Mouse (Mus musculus) granulocyte monocyte progenitor cell, adult 5-6 weeks (primary cell): ENCODE measurements around the gene Eif3g. TPM values are rescaled to one million over a fixed set of nuclear protein-coding genes. Genes with fewer than 3 reads are reported as not detected.

ENCODE experiments used
- ATAC-seq: replicated peaks from 2 replicates; pipeline ENCODE4 v1.8.0; 2016; ENCODE audit warnings: mild to moderate bottlenecking, moderate TSS enrichment, inconsistent platforms; ENCODE audit not compliant: poor library complexity, severe bottlenecking
- total RNA-seq, 2 experiments: library from RNA; stranded (forward) in 1 of 2; stranded (reverse) in 1 of 2; fragments of 200-712, 200-1000 nt in 1 of 2; fragments of >200 nt in 1 of 2; fragmentation: Nextera tagmentation in 1 of 2; gene quantifications; 2 replicates each; pipeline ENCODE4 v1.2.3; 2014 to 2017

Gene Eif3g
- total RNA-seq, 2 experiments from 2014 or later = 207 to 262 TPM

DNA sequence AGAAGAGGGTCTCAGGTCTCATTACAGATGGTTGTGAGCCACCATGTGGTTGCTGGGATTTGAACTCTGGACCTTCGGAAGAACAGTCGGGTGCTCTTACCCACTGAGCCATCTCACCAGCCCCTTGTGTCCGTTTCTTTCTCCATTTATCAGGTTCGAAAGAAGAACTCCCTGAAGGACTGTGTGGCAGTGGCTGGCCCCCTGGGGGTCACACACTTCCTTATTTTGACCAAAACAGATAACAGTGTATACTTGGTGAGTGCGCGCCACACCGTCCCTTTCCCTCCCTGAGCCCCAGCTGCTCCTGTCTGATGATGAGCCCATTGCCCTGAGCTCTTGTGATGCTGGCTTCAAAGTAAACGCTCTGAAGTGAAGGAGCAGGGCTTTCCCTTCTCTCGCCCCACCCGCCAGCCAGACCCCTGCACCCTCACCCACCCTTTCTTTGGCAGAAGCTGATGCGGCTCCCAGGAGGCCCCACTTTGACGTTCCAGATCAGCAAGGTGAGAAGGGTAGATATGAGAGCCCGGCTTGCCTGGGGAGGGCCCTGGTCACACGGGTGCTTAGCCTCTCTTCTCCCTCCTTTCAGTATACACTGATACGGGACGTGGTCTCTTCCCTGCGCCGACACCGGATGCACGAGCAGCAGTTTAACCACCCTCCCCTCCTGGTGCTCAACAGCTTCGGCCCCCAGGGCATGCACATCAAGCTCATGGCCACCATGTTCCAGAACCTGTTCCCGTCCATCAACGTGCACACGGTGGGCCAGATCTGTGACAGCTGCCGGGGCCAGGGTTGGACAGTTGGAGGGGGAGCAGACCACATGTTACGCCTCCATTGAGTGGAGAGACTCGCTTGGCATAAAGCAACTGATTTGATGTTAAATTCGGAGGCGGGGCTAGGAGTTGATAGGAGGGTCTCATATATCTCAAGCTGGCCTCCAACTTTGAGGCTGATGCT is 9.0 kb downstream of the Eif3g start:
- peak; percentile 52 for ATAC-seq

DNA sequence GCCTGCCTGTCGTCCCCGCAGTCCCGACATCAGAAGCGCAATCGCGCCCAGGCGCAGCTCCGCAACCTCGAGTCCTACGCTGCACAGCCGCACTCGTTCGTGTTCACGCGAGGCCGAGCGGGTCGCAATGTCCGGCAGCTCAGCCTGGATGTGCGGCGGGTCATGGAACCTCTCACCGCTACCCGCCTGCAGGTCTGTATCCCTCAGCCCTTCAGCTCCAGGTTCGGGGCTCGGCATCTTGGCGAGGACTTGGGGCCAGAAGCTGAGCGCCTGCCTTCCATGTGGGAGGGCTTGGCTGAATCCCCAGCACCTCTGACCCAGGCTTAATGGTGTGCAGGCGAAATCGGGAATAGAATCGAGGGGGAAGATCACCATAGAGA is 10.0 kb downstream of the Eif3g start:
- ATAC-seq = peak; percentile 16

DNA sequence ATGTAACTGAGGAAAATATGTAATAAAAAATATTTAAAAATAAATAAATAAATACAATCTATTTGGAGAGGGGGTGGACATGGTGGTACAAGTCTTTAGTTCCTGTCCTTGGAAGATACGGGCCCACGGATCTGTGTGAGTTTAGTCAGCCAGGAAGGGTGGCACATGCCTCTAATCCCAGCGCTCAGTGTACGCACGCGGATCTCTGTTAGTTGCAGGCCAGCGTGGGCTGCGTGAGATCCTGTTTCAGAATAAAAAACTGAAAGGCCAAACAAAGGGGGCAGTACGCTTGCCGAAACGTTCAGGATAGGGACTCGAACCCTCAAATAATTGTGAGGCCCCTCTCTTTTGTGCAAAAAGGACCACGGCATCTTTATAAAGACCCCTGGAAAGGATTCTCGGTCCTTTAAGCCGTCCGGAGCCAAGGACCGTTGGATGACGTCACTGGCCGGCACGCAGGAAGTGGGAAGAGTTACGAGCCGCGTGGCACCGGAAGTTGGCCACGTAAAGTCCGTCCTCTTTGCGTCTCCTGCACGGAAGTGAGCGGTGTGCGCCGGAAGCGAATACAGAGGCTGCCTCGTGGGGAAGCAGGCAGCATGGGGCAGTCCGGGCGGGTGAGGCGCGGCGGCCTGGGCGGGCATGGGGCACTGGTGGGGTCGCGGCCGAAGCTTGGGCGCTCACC is 10.6 kb downstream of the Eif3g start, which contains the start of gene Ppan:
TSS of gene Ppan (plus strand) at position 472 of the 682 bp plus-strand sequence.
- ATAC-seq = peak; percentile 88

DNA sequence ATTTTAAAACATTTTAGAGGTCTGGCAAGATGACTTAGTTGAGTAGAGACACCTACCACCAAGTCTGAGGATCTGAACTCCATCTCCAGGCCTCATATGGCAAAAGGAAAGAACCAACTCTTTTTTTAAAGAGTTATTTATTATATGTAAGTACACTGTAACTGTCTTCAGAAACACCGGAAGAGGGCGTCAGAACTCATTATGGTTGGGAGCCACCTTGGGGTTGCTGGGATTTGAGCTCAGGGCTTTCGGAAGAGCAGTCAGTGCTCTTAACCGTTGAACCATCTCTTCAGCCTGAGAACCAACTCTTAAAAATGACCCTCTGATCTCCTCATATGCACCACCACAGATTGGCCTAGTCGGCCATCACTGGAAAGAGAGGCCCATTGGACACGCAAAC is 11.2 kb downstream of the Eif3g start:
- no peak for ATAC-seq

DNA sequence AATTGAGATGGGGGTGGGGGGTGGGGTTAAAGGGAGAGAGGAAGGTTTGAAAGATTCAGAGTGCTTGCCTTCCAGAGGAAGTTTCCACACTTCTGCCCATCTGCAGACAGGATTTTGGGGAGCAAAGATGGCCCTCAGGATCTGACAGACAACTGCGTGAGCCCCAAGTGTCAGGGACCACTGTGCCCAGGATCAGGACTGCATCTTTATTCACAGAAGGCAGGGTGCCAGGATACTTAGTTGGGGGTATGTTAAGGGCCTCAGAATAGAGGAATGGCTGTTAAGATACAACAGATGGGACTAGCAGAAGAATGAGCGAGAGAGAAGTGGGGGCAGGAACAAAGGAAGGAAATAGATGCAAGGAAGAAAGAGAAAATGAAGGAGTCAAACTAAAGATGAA is 11.9 kb downstream of the Eif3g start:
- ATAC-seq = no peak

DNA sequence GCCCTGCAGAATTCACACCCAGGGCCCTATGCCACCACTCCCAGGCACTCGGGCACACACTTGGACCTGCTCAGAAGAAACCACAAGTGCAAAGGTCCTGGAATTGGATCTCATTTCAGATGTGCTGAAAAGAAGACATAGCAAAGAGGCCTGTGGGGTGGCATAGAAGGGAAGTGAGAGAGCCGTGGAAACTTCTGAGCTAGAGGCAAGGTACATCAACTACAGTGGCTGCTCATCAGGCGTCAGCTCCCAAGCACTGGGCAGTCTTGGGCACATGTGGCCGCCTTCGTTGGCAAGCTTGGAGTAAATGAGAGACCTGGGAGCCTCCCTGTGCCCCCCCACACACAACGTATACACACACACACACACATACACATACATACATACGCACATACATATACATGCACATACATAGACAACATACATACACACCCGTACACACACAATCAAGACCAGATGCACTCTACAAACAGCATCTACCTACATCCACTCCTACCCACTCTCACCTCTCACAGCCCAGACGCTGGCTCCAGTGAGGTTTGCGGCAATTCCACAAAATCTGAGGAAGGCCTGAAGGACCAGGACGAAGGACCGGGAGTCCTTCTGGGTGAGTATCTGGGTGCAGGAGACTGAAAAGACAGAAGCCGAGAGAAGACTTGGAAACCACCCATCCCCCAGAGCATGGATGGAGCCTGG is 19.2 kb downstream of the Eif3g start, which contains the start of gene Angptl6:
TSS of gene Angptl6 (minus strand) at position 631 of the 696 bp plus-strand sequence.
- no peak for ATAC-seq

DNA sequence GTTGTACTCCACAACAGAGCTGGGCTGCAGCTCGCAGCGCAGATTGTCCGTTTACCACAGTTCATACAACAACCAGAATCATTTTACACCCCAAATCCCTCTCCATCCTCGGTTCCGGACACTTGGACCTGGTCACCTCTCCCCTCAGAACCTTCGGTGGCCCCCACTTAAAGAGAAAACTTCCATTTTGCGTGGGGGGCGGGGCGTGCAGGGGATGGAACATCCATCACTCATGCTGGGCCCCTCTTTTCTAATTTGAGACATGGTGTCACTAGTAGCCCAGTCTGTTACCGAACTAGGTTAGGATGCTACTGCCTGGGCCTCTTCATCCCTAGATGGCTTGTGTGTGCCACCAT is 19.7 kb downstream of the Eif3g start:
- peak; percentile 4; the same call in 1 of the 2 replicates for ATAC-seq

DNA sequence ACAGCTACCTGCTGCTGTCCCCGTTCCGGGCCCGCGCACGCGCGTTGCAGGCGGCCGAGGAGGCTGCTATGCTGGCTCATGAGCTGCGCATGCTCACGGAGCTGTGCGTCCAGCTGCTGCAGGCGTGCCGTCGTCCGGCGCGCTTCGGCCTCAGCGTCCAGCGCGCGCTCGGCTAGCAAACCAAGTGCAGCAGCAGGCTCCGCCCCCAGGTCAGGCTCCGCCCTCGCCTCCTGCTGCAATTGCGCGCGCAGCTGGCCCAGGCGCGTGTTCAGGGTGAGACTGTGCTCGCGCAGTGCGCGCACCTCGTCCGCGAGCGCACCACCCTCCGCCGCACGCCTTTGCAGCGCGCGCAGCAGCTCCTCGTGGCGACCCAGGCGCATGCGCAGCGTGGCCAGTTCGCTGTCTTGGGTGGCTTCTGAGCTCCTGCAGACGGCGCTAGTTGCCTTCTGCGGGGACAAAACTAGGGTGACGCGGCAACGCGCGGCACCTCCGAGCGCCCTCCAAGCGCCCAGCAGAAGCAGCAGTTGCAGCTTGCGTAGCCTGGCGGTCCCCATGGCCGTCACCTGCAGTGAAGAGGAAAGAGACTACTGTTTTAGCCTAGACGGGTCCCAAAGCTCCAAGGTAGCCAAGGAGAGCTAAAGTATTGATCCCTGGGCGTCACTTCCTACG is 20.2 kb downstream of the Eif3g start:
- ATAC-seq = peak; percentile 87

DNA sequence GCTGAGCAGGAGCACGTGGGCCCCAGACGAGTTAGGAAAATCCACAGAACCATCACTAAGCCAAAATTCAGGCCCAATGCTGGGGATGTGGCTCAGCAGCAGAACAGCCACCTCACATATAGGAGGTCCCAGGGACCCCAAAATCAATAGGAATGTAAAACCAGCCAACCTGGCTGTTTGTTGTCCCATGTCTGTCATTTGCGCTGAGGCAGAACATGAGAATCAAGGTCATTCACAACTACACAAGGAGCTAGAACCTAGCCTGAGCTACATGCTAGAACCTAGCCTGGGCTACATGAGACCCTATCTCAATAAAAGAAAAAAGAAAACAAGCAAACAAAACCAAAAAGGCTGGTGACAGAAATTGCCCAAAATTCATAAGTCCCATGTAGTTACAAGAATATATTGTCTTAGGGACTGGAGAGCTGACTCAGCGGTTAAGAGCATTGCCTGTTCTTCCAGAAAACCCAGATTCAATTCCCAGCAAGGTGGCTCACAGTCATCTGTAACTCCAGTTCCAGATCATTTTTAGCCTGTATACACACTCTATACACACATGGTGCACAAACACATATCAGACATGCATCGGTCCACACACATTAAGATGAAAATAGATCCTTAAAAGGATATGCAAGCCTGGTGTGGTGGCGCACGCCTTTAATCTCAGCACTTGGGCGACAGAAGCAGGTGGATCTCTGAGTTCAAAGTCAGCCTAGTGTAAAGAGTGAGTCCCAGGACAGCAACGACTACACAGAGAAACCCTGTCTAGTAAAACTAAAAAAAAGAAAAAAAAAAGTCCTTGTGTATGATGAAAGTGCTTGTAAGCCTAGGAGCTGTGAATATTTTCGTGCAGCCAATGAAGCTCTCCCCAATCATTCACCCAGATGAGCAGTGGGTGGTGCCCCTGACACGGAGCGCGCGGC is 21.0 kb downstream of the Eif3g start:
- ATAC-seq = no peak

DNA sequence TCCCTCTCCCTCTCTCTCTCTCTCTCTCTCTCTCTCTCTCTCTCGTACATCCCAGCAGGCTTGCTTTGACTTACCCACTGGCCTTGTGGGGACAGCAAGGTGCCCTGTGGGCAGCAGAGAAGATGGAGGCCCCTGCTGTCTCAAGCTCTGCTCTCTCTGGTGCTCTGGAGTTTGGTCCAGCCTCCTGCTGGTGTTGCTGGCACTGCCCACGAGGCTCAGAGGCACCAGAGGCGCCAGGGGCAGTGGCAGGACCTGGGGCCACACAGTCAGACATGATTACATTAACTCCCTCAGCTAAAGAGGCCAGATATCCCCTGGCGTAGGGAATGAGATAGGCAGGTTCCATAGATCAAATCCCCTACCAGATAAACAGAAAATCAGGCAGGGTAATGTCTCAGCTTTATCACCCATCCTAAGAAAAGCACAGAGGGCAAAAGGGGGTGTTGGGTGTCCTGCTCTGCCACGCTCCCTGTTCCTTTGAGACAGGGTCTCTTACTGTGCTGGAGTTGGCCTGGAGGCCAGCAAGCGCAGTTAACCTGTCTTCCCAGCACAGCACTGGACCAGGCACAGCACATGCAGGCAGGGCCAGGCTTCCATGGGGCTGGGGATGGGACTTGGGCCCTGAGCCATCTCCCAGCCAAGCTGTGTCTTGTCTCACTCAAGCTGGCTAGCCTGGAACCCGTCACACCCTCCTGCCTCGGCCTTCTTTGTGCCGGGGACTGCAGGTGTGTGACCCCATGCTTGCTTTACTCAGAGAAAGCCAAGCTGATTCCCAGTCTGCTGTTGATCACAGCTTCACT is 21.9 kb downstream of the Eif3g start:
- no peak for ATAC-seq

DNA sequence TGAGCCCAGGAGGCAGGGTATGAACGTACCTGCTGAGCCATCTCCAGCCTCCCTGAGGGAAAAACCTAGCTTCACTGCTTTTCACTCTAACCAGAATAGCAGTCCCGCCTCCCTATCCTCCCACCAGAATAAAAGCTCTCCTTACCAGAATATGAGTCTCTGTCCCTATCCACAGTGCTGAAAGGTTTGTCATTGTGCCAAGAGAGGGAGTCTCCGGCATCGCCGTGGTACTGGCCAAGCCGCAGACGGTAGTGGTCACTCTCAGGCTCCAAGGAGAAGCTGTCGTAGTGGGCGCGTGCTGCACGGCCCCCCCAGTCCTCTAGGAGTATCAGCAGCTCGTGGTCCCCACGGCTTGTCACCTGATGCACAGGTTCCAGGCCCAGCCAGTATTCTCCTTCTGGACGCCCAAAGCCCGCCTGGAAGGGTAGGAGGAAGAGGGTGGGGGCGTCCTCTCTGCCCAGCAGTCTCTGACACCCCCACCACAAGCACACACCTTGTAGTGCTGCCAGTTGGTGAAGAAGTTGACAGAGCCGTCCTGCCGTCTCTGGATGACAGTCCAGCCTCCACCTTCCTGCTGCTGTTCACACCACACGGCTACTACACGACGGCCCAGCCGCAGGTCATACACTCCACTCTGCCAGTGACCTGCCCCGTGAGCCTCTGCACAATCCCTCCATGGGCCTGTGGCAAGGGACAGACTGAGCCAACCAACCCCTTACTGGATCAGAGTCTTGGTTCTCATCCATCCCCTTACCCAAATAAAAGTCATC is 23.2 kb downstream of the Eif3g start:
- no peak for ATAC-seq

DNA sequence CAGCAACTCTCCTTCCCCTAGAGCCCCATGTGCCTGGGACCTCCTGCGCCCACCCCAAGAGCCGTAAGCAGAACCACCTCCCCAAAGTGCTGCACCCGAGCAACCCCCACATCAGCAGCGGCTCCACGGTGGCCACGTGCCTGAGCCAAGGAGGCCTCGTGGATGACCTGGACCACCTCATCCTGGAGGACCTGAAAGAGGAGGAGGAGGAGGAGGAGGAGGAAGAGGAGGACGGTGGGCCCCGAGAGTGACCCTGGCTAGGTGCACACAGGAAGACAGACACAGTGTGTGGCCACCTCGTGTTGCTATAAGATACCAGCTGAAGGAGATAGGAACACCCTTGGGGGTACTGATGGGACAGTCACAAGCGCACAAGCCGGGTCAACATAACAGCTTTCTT is 24.9 kb downstream of the Eif3g start:
- ATAC-seq = no peak

DNA sequence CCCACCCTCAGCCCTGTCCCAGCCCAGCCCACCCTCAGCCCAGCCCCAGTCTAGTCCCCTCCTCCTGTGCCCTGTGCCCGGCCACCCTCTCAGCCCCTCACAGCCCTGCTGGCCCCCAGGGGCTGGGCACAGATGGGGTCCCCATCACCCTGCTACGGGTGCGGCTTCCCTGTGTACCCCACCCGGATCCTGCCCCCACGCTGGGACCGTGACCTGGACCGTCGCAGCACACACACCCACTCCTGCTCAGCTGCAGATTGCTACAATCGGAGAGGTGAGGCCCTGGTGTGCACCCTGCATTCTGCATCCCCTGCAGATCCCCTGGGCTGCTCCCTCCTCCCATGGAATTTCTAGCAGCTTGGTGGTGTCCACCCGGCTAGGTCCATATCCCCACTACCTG is 25.4 kb downstream of the Eif3g start:
- ATAC-seq = no peak

DNA sequence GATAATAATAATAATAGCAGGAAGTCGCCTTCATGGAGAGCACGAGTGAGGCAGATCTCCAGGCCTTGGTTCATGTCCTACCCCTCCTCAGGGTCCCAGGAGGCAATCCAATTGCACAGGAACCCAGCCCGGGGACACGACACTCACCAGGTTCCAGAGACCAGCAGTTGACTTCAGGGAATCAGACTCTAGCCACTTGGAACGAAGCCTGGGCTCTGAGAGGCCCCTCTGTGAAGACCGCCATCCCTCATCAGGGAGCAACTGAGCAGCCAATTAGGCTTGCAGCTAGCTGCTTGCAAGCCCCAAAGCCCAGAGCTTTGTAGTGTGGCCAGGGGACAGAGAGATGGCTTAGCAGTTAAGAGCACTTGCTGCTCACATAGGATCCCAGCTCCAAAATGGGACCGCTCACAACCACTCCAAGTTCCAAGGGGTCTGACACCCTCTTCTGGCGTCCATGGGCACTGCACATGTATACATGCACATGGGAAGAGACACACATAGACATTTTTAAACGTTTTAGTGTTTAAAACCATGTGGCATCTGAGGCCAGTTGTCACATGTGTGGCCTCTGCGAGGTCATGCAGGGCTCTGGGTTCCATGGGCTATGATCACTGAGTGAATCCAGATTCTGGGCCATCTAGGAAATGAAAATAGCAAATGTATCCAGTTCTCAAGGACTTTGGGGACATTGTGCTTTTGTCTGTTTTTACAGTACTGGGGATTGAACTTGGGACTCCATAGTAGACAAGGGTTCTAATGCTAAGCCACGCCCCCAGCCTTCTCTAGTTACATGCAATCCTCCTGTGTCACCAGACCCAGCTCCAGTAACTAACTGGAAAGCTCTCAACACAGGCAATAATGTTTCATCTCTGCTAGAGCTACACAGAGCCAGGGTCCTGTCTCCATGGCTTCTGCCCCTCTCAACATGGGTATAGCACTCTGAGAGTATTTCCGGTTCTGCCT is 27.9 kb downstream of the Eif3g start:
- 0 out of 2 replicates have a peak, but pooled peaks have one; percentile 13 for ATAC-seq

DNA sequence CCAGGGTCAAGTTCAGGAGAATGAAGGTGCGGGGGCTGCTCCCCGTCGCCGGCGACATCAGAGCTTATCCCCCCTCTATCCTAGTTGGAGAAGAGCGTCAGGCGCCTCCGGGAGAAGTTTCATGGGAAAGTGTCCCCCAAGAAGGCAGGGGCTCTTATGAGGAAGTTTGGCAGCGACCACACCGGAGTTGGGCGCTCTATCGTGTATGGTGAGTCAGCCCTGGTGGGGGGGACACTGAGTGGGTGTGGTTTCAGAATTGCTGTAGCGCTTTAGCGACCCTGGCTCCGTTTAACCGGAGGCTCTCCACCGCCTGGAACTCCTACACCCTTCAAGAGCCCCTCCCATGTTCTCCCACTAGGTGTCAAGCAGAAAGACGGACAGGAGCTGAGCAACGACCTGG is 29.2 kb downstream of the Eif3g start:
- ATAC-seq = peak; percentile 82

DNA sequence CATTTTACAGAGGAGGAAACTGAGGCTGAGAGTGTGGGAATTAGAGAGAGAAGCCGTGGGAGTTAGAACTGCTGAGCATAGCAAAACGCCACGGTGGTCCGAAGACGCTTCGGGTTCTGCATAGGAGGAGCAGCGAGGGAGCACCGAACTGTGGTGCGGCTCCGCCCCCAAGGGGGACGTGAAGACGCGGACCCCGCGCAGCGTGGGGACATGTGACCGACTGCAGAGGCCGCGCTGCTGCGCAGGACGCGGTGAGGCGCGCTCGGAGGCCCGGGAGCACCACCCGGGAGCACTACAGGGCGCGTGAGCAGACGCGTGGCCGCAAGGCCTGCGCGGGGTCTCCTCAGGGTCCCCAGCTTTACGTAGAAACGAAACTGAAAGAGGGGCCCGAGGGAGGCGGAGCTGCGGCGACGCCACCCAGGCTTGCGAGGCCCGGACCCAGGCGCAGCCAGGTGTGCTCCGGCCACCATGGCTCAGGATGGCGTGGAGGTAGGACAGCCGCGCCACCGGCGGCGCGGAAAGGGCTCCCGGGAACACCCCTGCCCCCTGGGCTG is 29.9 kb downstream of the Eif3g start, which contains the start of gene A230050P20Rik:
TSS of gene A230050P20Rik (plus strand) at position 195 of the 554 bp plus-strand sequence.
- ATAC-seq = peak; percentile 44
